Mouse (Mus musculus) G1E (cell line): ENCODE measurements around the gene Gm47996. TPM values are rescaled to one million over a fixed set of nuclear protein-coding genes. Genes with fewer than 3 reads are reported as not detected.
"Not testable (repeated sequence)": the region's sequence is repeated elsewhere in the genome, so short reads cannot be mapped to it uniquely, and the experiment has no call there.

Experiments used
- ATAC-seq: 2 replicates; pipeline ENCODE4 v1.8.0; 2016; ENCODE audit warnings: mild to moderate bottlenecking; ENCODE audit not compliant: insufficient number of reproducible peaks, poor library complexity, low FRiP score, severe bottlenecking; ENCODE audit errors: extremely low read depth
- DNase-seq: peaks from one replicate; pipeline ENCODE4 v3.0.0; 2012; ENCODE audit warnings: low spot score
- H3K27me3 ChIP-seq: 2 replicates; pipeline ENCODE4 v1.6.1; 2012; ENCODE audit warnings: mild to moderate bottlenecking, low read length, inconsistent platforms; ENCODE audit not compliant: insufficient read depth
- H3K36me3 ChIP-seq: replicated peaks from 2 replicates; pipeline ENCODE3; 2012; ENCODE audit warnings: mild to moderate bottlenecking, inconsistent platforms
- H3K4me1 ChIP-seq: 2 replicates; pipeline ENCODE4 v1.6.1; 2012; ENCODE audit warnings: low read depth, low read length, inconsistent platforms, mixed read lengths; ENCODE audit not compliant: insufficient read depth
- H3K4me3 ChIP-seq: 2 replicates; pipeline ENCODE4 v1.5.1; 2012; ENCODE audit warnings: low read depth, mild to moderate bottlenecking, inconsistent platforms, low read length, moderate library complexity, mixed read lengths
- H3K9me3 ChIP-seq: replicated peaks from 2 replicates; pipeline ENCODE4 v1.6.1; 2012; ENCODE audit warnings: inconsistent platforms
- CTCF ChIP-seq: IDR thresholded peaks from 2 replicates; pipeline ENCODE4 v1.5.1; 2012; ENCODE audit warnings: low read depth, low read length, inconsistent platforms, mixed read lengths
- GATA1 ChIP-seq: IDR thresholded peaks from 2 replicates; pipeline ENCODE4 v1.6.1; 2012; ENCODE audit warnings: borderline replicate concordance, low read length, inconsistent platforms, mixed read lengths
- GATA2 ChIP-seq: IDR thresholded peaks from 2 replicates; pipeline ENCODE4 v1.6.1; 2012; ENCODE audit warnings: low read depth, low read length, inconsistent platforms, borderline replicate concordance
- POLR2AphosphoS5 ChIP-seq: IDR thresholded peaks from 2 replicates; pipeline ENCODE4 v1.6.1; 2012; ENCODE audit warnings: low read depth, low read length, inconsistent platforms; ENCODE audit not compliant: insufficient replicate concordance
- TAL1 ChIP-seq: conservative IDR thresholded peaks from 2 replicates; pipeline ENCODE4 v1.6.1; 2012; ENCODE audit warnings: low read depth, low read length, inconsistent platforms, mixed read lengths
- polyA plus RNA-seq: library from polyadenylated mRNA; stranded (reverse); fragments of >175 nt; gene quantifications from 2 replicates; pipeline ENCODE4 v1.2.3, GENCODE M21; 2012
- total RNA-seq, 2 experiments: library from RNA; stranded (forward) in 1 of 2; stranded (reverse) in 1 of 2; fragments of 200-1000 nt in 1 of 2; fragments of >200 nt in 1 of 2; fragmentation: Nextera tagmentation in 1 of 2; gene quantifications; 2 replicates each; pipeline ENCODE4 v1.2.3; 2014 to 2017

The Gm47996 gene
- total and polyA plus RNA-seq, 3 experiments, result 1.3 to 8.8 (median 4.9) TPM

DNA sequence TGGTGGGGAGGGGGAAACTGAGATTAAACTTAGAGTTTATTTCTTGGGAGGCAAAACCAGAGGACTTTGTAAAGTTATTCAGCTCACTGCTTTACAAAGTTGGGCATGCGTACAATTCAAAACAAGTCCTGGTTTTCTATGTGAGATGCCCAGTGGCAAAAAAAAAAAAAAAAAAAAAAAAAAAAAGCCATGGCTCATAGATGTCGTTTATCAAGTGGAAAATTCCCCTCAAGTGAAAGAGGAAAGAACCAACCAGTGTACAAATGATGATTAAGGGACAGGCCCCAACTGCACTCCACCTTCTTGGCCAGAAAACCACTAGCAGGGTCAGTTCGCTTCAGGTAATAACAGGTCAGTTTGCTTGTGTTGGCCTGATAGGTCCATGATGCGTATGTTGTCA, 21.5 kb upstream of the Gm47996 start:
- TF ChIP-seq POLR2AphosphoS5 (no peak), TAL1 (no peak), GATA2 (no peak), GATA1 (no peak), CTCF (no peak)
- Histone ChIP-seq H3K36me3 (no peaks in the 10 kb centered on the region), H3K9me3 (no peaks in the 10 kb centered on the region), H3K27me3 (no peaks in the 10 kb centered on the region), H3K4me3 (no peak overlapping the region), H3K4me1 (peaks cover 19% of the 10 kb centered on the region)
- ATAC-seq (no peak), DNase-seq (no peak)

DNA sequence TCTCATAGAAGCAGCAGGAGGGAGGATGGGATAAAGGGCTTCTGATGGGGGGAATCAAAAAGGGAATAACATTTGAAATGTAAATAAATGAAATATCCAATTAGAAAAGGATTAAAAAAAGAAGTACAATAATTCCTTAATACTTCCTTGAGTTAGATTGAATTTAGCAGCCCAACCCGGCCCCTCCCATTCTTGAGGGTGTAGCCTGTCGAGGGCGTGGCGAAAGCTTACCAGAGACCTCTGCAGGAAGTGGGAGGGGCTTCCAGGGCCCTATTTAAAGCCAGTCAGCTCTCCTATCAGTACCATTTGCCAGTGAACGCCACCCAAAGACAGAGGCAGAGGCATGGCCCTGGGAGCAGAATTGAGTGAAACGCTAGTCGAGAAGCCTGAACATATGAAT, 17.9 kb upstream of the Gm47996 start, which contains the start of gene Gm8947:
Gene Gm8947, plus strand, starts transcription at position 302 of the 400 bp plus-strand sequence.
- not testable (repeated sequence) for ATAC-seq, H3K9me3 ChIP-seq, H3K27me3 ChIP-seq, H3K4me3 ChIP-seq, DNase-seq, H3K36me3 ChIP-seq
- peaks cover 15% of the 10 kb centered on the region for H3K4me1 ChIP-seq

DNA sequence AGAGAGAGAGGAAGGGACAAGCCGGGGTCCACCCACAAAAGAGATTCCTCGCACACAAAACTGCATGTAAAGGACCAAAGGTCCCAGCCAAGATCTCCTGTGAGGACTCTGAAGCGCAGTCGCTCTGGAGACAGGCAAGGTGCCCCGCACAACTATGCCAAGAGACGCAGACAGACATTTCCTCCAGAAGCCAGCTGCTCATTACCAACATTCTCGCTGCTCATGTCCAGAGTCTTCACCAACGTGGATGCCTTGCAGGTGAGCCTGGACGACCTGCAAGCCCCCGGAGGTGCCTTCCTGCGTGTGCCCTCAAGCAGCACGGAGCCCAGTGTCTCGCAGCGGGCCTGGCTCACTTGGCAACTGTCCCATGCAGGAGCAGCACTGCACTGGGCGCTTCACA, 17.2 kb upstream of the Gm47996 start:
- not testable (repeated sequence) for H3K4me3 ChIP-seq, DNase-seq, H3K36me3 ChIP-seq, H3K9me3 ChIP-seq, H3K27me3 ChIP-seq, ATAC-seq
- H3K4me1 ChIP-seq, result peaks cover 18% of the 10 kb centered on the region

DNA sequence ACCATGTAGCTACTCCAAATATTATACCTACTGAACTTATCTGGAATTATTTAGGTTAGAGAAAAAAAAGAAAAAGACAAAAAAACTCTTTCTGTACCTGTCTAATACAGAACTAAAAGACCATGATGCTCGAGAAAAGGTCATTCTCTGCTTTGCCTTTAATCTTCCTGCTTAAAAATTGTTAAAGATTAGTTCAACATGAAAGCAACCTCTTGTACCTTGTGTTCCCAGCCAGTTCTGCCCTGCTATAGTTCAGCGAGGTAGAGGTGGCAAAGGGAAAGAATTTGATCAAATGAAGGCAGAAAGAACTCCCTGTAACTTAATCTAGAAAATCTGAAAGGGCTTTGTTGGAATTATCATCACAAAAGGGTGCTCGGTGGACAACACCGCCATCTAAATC, 13.9 kb upstream of the Gm47996 start:
- H3K4me3 ChIP-seq, H3K36me3 ChIP-seq, H3K27me3 ChIP-seq, DNase-seq, H3K9me3 ChIP-seq, ATAC-seq: not testable (repeated sequence)
- peaks cover 20% of the 10 kb centered on the region for H3K4me1 ChIP-seq

DNA sequence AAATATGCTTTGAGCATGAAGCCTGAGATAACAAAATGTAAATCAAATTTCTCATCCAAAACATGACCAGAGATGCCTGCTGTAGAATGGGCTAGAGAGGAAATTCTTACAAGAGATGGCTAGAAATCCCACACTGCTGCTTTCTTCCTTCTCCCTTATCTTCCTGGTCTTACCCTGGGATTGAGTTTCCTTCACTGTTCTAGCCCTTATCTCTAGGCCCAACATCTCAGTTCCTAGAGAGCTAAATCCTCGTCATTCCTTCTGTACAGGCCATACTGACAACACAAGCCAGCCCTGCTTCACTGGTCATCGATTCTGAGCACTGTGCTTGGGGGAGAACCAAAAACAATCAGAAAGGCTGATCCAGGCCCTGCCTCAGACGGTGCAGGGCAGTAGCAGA, 13.2 kb upstream of the Gm47996 start:
- H3K4me3 ChIP-seq, H3K36me3 ChIP-seq, H3K27me3 ChIP-seq, DNase-seq, H3K9me3 ChIP-seq: not testable (repeated sequence)
- peaks cover 18% of the 10 kb centered on the region for H3K4me1 ChIP-seq
- peak; percentile 75 for ATAC-seq

DNA sequence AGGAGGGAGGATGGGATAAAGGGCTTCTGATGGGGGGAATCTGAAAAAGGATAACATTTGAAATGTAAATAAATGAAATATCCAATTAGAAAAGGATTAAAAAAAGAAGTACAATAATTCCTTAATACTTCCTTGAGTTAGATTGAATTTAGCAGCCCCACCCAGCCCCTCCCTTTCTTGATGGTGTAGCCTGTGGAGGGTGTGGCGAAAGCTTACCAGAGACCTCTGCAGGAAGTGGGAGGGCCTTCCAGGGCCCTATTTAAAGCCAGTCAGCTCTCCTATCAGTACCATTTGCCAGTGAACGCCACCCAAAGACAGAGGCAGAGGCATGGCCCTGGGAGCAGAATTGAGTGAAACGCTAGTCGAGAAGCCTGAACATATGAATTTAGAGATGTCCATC, 11.8 kb upstream of the Gm47996 start, which contains the start of gene Gm47995:
Gene Gm47995, plus strand, starts transcription at position 329 of the 400 bp plus-strand sequence.
- not testable (repeated sequence) for H3K9me3 ChIP-seq, H3K36me3 ChIP-seq, H3K4me3 ChIP-seq, ATAC-seq, H3K27me3 ChIP-seq
- DNase-seq, result peak; percentile 40
- peaks cover 18% of the 10 kb centered on the region for H3K4me1 ChIP-seq

DNA sequence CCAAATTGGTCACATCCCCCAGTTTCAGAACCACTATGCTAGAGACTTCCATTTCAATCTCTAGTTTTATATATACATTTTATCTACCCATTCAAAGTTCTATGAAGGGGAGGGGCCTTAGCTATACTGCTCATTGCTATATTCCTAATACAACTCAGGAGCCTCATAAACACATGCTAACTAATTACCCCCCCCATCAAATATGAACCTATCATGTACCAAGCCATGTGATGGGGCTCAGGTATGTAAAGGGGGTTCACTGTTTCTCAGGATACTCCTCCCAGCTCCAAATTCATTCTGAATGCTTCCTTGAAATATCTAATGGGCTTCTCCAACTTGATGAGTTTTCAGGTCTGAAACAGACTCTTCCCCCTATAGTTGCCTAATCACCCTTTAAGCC, 9.3 kb upstream of the Gm47996 start:
- not testable (repeated sequence) for H3K9me3 ChIP-seq, ATAC-seq, H3K27me3 ChIP-seq, H3K36me3 ChIP-seq, DNase-seq, H3K4me3 ChIP-seq
- peaks cover 13% of the 10 kb centered on the region for H3K4me1 ChIP-seq

DNA sequence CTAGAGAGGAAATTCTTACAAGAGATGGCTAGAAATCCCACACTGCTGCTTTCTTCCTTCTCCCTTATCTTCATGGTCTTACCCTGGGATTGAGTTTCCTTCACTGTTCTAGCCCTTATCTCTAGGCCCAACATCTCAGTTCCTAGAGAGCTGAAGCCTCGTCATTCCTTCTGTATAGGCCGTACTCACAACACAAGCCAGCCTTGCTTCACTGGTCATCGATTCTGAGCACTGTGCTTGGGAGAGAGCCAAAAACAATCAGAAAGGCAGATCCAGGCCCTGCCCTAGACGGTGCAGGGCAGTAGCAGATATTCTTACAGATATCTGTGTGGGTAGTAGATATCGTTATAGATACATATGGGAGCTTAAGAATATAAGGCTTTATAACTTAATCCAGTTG, 7.2 kb upstream of the Gm47996 start:
- H3K27me3 ChIP-seq, H3K36me3 ChIP-seq, H3K4me1 ChIP-seq, H3K4me3 ChIP-seq, DNase-seq, H3K9me3 ChIP-seq: not testable (repeated sequence)
- peak; percentile 95 for ATAC-seq

DNA sequence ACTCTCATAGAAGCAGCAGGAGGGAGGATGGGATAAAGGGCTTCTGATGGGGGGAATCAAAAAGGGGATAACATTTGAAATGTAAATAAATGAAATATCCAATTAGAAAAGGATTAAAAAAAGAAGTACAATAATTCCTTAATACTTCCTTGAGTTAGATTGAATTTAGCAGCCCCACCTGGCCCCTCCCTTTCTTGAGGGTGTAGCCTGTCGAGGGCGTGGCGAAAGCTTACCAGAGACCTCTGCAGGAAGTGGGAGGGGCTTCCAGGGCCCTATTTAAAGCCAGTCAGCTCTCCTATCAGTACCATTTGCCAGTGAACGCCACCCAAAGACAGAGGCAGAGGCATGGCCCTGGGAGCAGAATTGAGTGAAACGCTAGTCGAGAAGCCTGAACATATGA, 6.1 kb upstream of the Gm47996 start, which contains the start of gene 3110040M04Rik:
Gene 3110040M04Rik, plus strand, starts transcription at position 304 of the 400 bp plus-strand sequence.
- not testable (repeated sequence) for H3K27me3 ChIP-seq, H3K9me3 ChIP-seq, DNase-seq, H3K4me1 ChIP-seq, H3K4me3 ChIP-seq, ATAC-seq, H3K36me3 ChIP-seq

DNA sequence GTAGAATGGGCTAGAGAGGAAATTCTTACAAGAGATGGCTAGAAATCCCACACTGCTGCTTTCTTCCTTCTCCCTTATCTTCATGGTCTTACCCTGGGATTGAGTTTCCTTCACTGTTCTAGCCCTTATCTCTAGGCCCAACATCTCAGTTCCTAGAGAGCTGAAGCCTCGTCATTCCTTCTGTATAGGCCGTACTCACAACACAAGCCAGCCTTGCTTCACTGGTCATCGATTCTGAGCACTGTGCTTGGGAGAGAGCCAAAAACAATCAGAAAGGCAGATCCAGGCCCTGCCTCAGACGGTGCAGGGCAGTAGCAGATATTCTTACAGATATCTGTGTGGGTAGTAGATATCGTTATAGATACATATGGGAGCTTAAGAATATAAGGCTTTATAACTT, 1.4 kb upstream of the Gm47996 start:
- DNase-seq, H3K27me3 ChIP-seq, H3K9me3 ChIP-seq, H3K4me3 ChIP-seq, H3K36me3 ChIP-seq: not testable (repeated sequence)
- peak; percentile 97 for ATAC-seq
- H3K4me1 ChIP-seq, result peaks cover 14% of the 10 kb centered on the region

DNA sequence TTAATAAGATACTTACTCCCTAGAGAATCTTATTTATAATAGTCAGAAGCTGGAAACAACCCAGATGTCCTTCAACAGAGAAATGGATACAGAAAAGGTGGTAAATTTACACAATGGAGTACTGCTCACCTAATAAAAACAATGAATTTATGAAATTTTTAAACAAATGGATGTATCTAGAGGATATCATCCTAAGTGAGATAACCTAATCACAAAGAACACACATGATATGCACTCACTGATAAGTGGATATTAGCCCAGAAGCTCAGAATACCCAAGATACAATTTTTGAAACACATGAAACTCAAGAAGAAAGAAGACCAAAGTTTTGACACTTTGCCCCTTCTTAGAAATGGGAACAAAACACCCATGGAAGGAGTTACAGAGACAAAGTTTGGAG, 987 bp upstream of the Gm47996 start:
- DNase-seq, H3K4me3 ChIP-seq, H3K27me3 ChIP-seq, ATAC-seq, H3K9me3 ChIP-seq, H3K36me3 ChIP-seq: not testable (repeated sequence)
- peaks cover 17% of the 10 kb centered on the region for H3K4me1 ChIP-seq
